Mouse (Mus musculus): ENCODE data around the gene B4galt2. TPM values are rescaled to one million over a fixed set of nuclear protein-coding genes. Genes with fewer than 3 reads are reported as not detected.

Gene B4galt2
- total RNA-seq, 2 experiments from 2014 or later: 4.7 to 5.2 TPM

- intact Hi-C loops (cut with DNase I): no loop called here
- DNase-seq: no peak
These were observed 28.9 kb upstream of the B4galt2 start for GRCm38 (mm10) chr4:117912131-117912561.

DNA sequence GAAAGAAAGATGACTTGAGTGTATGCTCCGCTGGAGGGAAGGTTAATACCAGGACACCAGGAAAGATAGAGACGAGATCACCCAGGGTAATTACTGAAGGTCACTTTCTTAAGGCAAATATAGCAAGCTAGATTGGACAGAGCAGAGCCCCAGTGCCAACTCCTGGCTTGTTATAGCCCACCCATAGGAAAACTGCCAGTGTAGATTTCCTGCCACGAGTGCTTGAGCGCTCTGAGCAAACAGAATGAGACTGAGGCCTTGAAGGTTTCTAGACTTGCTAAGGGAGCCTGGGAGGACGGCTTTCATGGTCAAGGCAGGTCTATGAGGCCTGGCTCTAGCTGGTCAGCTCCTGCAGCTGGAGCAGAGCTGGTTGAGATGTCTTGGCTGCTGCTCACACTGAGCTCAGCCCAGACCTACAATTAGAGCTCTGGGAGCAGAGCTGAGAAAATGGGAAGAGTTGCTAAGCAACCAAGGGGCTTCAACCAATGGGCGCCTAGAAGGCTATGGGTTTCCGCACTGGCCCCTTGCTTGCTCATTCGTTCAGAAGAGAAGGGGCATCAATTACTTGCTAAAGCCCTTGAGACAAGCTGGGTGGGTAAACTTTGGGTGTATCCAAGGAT, 25.7 kb upstream of the B4galt2 start:
- no peak for DNase-seq
- intact Hi-C loops (cut with DNase I): no loop called here

- intact Hi-C loops (cut with DNase I): no loop called here
- no peak for DNase-seq
These were observed 22.9 kb upstream of the B4galt2 start for GRCm38 (mm10) chr4:117906196-117906595.

- DNase-seq: no peak
- intact Hi-C loops (cut with DNase I): no loop called here
These were observed 21.5 kb upstream of the B4galt2 start for GRCm38 (mm10) chr4:117904761-117905160.

DNA sequence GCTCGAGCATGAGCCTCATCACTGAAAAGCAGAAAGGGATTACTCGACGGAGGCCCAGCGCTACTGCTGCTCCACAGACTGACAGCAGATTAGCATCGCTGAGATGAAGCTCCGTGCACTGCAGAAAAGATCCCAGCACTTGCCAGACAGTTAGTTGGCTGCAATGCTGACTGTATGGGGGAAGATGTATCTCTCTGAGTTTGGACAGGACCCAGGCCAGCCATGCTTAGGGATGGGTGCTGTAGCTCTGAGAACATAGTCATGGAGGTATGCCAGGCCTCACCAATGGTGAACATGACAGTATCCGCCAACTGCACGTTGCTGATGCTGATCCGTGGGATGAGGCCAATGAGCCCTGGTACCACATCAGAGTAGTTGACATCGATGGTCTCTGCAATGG, 20.8 kb upstream of the B4galt2 start:
- no peak for DNase-seq
- intact Hi-C loops (cut with DNase I): no loop called here

DNA sequence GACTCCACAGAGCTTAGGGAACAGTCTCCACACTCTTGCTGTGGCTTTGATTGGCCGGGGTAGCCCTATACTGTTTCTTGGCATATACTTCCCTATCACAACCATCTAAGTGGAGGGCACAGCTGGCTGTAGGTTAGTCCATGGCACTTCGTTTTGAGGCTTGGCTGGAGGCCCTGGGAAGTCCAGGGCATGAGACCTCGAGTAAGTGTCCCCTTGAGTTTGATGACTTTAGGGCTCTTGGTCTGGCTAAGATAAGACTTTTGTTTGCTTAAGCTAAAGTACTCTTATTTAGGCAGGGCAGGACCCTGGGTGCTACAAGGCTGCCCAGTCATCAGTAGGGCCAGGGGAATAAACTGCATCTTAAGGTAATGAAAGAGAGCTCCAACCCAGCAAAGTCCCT, 14.8 kb upstream of the B4galt2 start:
- intact Hi-C loops (cut with DNase I): no loop called here
- no peak for DNase-seq

GRCm38 (mm10) chr4:117896031-117896430, 12.7 kb upstream of the B4galt2 start:
- no peak for DNase-seq
- intact Hi-C loops (cut with DNase I): no loop called here

DNA sequence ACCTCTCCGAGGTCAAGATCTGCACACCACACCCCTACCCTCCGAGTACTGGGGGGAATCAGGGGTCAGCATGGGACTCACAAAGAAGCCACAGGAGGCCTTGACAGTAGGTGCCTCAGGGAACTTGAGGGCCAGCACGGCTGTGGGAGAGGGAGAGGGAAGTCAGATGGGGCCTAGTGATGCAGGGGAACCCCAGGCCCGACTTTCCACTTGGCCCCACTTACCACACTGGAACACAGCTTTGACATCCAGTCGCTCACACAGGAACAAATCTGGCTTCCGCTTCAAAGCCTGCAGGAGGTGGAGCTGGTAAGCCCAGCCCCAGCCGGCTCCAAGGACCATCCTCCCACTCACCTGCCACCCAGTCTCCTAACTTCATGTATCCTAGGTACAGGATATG, 12.1 kb upstream of the B4galt2 start:
- intact Hi-C loops (cut with DNase I): no loop called here
- no peak for DNase-seq

- DNase-seq: no peak
- intact Hi-C loops (cut with DNase I): no loop called here
These were observed 11.3 kb upstream of the B4galt2 start for GRCm38 (mm10) chr4:117894601-117895000.

GRCm38 (mm10) chr4:117893376-117893775, 10.1 kb upstream of the B4galt2 start:
- intact Hi-C loops (cut with DNase I): no loop called here
- DNase-seq: peak; percentile 61 to 73

DNA sequence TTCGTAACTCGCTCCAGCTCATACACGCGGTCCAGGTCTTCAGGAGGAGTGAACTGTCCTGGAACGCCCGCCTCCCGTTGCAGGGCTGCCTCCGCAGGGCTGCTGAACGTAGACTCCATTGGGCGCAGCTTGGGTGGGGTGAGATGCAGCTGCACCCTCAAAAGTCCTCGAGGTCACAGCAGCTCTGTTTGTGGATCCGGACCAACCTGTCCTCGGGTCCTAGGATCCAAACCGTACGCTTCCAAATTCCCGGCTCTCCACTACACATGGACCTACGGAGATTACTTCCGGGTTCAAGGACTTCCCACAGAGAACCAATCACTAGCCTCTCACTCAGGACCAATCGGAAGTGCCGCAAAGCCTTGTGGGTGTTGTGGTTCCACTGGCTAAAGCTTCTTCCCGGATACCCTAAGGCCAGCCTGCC, 8.5 kb upstream of the B4galt2 start, which contains the start of gene Dph2:
TSS of gene Dph2 (minus strand) at position 295 of the 424 bp plus-strand sequence.
- DNase-seq: peak; percentile 75 to 78
- intact Hi-C loops (cut with DNase I): loop anchor here (1.0 kb wide), 1 partner anchor 24 kb away; no protein-coding TSS in a partner anchor

GRCm38 (mm10) chr4:117890750-117891149, 7.5 kb upstream of the B4galt2 start:
- intact Hi-C loops (cut with DNase I): no loop called here
- no peak for DNase-seq

DNA sequence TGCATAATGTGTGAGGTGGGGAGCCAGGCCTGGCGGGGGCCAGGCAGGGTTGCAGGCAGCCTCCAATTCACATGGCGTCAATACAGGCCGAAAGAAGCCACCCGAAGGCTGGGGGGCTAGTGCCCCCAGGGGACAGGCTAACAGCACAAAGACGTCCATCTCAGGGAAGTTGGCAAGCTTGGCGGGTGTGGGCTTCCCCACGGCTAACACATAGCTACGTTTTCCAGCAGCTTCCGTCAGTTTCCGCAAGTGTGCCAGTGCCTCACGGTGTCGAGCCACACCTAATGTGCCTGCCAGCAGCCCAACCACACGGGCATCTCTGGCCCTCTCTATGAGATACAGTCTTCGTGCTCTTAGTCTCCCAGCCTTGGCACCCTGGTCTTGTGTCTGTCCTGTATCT, 6.7 kb upstream of the B4galt2 start:
- DNase-seq: no peak
- intact Hi-C loops (cut with DNase I): no loop called here

GRCm38 (mm10) chr4:117889471-117889870, 6.2 kb upstream of the B4galt2 start:
- intact Hi-C loops (cut with DNase I): no loop called here
- no peak for DNase-seq

DNA sequence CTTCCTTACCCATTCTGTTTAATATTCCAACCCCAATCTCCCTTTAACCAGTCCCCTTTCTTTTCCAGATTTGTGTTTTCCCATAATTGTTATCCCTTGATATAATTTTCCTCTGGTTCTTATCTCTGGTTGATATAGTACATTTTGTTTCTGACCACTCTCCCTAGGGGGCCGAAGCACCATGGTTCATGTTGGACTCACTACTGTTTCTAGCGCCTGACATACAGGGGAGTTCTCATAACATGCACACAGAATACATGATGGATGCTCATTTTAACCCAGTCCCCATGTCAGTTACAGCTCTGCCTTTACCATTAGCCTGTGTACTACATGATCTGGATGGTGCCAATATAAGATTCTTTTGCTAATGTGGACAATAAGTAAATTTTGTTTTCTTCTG, 4.6 kb upstream of the B4galt2 start:
- DNase-seq: no peak
- intact Hi-C loops (cut with DNase I): no loop called here

DNA sequence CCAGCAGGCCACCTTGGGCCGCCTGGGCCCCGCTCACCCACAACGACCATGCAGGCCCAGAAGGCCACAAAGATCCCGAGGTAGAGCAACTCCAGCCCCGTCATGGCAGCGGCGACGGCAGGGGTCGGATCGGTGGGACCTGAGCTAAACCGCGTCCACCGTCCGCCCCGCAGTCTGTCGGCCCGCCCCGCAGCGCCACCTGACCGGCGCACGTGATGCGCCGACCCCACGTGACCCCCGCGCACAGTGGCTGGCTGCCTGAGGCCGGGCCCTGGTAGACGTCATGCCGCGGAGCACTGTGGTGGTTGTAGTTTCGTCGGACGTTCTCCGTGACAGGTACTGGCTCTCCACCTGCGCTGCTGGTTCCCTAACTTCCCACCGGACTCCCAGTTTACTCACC, 3.8 kb upstream of the B4galt2 start, which contains the start of gene Atp6v0b:
TSS of gene Atp6v0b (minus strand) at position 201 of the 400 bp plus-strand sequence.
- intact Hi-C loops (cut with DNase I): no loop called here
- peak; percentile 92 to 94 for DNase-seq

DNA sequence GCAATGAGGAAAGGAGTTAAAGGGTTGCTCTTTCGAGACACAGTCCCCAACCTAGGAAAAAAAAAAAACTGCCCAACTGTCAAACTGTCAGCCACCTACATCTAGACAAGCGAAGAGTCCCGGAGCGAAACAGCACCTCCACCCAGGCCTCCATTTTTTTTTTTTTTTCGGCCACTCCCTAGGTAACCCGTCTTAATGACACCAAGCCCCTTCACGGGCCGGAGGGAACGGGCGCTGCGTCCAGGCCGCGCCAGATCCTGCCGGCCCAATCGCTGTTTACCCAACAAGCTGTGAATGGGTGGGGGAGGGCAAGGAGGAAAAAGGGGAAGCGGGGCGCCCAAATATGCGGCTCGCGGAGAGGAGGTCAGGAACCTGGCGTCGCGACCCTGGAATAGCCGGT, 3.4 kb upstream of the B4galt2 start:
- intact Hi-C loops (cut with DNase I): no loop called here
- DNase-seq: no peak

DNA sequence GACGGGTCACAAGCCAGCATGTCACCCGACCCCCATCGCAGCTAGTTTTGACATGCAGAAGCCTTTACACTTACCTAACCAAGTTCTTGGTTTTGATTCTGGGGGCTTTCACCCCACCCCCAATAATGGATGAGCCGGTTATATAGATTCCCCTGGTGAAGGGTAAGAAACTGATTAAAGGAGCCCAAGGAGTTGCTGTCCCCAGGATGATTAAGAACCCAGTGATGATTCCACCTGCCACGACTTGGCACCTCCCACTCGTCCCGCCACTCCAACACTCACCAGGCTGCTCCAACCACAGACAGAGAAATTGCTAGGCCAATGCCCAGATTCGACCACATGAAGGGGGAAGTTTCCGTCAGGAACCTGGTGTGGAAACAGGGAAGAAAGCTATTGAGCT, 2.7 kb upstream of the B4galt2 start:
- DNase-seq: no peak
- intact Hi-C loops (cut with DNase I): no loop called here

GRCm38 (mm10) chr4:117885093-117885492, 1.8 kb upstream of the B4galt2 start:
- no peak for DNase-seq
- intact Hi-C loops (cut with DNase I): no loop called here

DNA sequence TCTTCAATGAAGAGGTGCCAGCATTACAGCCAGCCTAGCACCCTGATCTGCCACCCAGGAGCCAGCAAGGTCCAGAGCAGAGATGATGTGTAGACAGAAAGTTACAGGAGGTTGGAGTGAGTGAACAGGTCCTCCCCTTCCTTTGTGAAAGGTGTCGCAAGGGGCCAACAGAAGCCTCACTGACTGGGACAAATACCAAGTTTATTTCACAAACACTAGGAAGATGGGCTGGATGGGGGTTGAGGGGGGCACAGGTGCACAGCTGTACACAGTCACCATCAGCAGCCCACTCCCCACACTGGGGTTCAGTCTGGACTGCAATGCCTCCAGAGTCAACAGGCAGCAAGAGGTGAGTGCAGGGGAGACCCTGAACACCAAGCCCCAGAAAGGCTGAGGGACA, 859 bp upstream of the B4galt2 start:
- DNase-seq: no peak
- intact Hi-C loops (cut with DNase I): no loop called here

- intact Hi-C loops (cut with DNase I): no loop called here
These were observed 4.6 kb downstream of the B4galt2 start for GRCm38 (mm10) chr4:117878703-117879102.

GRCm38 (mm10) chr4:117878301-117878700, 5.0 kb downstream of the B4galt2 start:
- intact Hi-C loops (cut with DNase I): no loop called here
- no peak for DNase-seq

More at GRCm38 (mm10) chr4:117878703-117879102, 4.6 kb downstream of the B4galt2 start:
- no peak for DNase-seq

- intact Hi-C loops (cut with DNase I): no loop called here
- no peak for DNase-seq
These were observed 9.7 kb downstream of the B4galt2 start for GRCm38 (mm10) chr4:117873615-117874014.
